27 mouse cellular contexts compared by ENCODE assay signal in the genomic region with DNA sequence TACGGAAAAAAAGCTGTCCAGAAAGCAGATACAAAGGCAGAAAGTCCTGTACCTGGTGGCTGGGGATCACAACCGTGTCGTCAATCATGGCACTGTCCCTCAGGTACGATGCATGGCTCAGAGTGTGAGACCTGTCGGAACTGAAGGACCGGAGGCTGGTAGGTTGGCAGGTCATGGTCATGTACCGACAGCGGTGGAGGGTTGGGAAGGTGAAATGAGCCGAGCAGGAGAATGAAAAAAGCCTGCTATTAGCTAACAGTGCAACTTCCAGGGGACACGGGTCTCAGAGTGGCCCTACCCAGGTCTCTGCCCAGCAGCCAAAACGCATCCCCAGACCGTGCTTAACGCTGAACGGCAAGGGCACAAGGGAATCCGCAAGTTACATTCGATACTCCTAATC.
A peak's percentile ranks its signal among the peaks of the same experiment; 100 is the strongest.
DNase-seq lines count a peak whose midpoint lies in the region; ATAC-seq and TF ChIP-seq lines count a peak whose summit lies in the region.
"Had no signal": no experiment of that assay in that cellular context is flagged by ENCODE, and none has a peak within 500 bp of the region (broad histone marks: within the 10 kb centered on the region; RNA-seq: fewer than 3 reads in every experiment).

No protein-coding gene starts in this region.

- WGBS in midbrain, embryonic 11.5 days, result 90% methylated on average over 16 of the region's 16 CpGs
- WGBS in midbrain, embryonic 16.5 days, result 80% methylated on average over 16 of the region's 16 CpGs
- WGBS in hindbrain, embryonic 13.5 days, result 63% methylated on average over 16 of the region's 16 CpGs
- 72% methylated on average over 16 of the region's 16 CpGs for WGBS in olfactory bulb, adult 2 months

- no peak overlapping the region for H3K4me3 ChIP-seq in midbrain, embryonic 11.5 days (ENCODE audit: low read depth, low read length)
- no peak overlapping the region for H3K4me3 ChIP-seq in midbrain, embryonic 16.5 days (ENCODE audit: low read depth, low read length)
- no peak overlapping the region for H3K4me3 ChIP-seq in hindbrain, embryonic 13.5 days
- no peak overlapping the region for H3K4me3 ChIP-seq in olfactory bulb, adult 2 months (ENCODE audit: insufficient read depth, low read depth, low read length)
- H3K4me3 ChIP-seq: embryonic facial prominence, embryonic 10.5 days; embryonic facial prominence, embryonic 15.5 days; limb, embryonic 13.5 days; lung, embryonic 15.5 days; midbrain, embryonic 12.5 days; neural tube, embryonic 12.5 days; stomach, embryonic 15.5 days had no signal

- peaks cover 3% of the 10 kb centered on the region; the same call in 1 of the 2 replicates for H3K36me3 ChIP-seq in midbrain, embryonic 11.5 days (ENCODE audit: control insufficient read depth, insufficient read depth, low read length)
- peaks cover 21% of the 10 kb centered on the region for H3K36me3 ChIP-seq in midbrain, embryonic 16.5 days (ENCODE audit: control insufficient read depth, insufficient read depth, low read length)
- H3K36me3 ChIP-seq in hindbrain, embryonic 13.5 days, result peaks cover 45% of the 10 kb centered on the region
- H3K36me3 ChIP-seq: embryonic facial prominence, embryonic 15.5 days; lung, embryonic 15.5 days; stomach, embryonic 15.5 days had no signal

- peak; percentile 67 for DNase-seq in midbrain, embryonic 11.5 days (ENCODE audit: low spot score, missing footprints)
- DNase-seq in urinary bladder, postnatal 36 days (ENCODE audit: low spot score in 2 of 2), result no peak
- DNase-seq: adrenal gland, adult 2 months; gastrocnemius, postnatal 14 days; heart, postnatal 36 days; kidney, adult 11 months; kidney, postnatal 25 days; right cerebral cortex, postnatal 14 days; thymus, adult 18-20 months; thymus, postnatal 36 days had no signal

- H3K4me2 ChIP-seq in midbrain, embryonic 11.5 days, result no peak overlapping the region
- no peak overlapping the region for H3K4me2 ChIP-seq in midbrain, embryonic 16.5 days (ENCODE audit: low read length)
- H3K4me2 ChIP-seq in hindbrain, embryonic 13.5 days, result no peak overlapping the region
- H3K4me2 ChIP-seq: embryonic facial prominence, embryonic 15.5 days; heart, embryonic 11.5 days; limb, embryonic 13.5 days; liver, embryonic 11.5 days; lung, embryonic 15.5 days; midbrain, embryonic 12.5 days; neural tube, embryonic 12.5 days; stomach, embryonic 15.5 days had no signal

- no peak for ATAC-seq in midbrain, embryonic 11.5 days (ENCODE audit: low FRiP score)
- no peak; the same call in 1 of the 2 replicates for ATAC-seq in midbrain, embryonic 16.5 days
- ATAC-seq in erythroid progenitor cell, adult 5-6 weeks (replicated peaks; ENCODE audit: low FRiP score, poor library complexity, severe bottlenecking), result 0 out of 2 replicates have a peak, but pooled peaks have one; percentile 6
- ATAC-seq in hindbrain, embryonic 13.5 days (ENCODE audit: low FRiP score), result no peak
- ATAC-seq: activated CD4-positive, CD25-positive, alpha-beta regulatory T cell, adult 4 months; forebrain, embryonic 14.5 days; inflammation-experienced regulatory T-cells, adult 6 months had no signal

- no peak overlapping the region for H3K9ac ChIP-seq in midbrain, embryonic 11.5 days (ENCODE audit: low read length)
- no peak overlapping the region for H3K9ac ChIP-seq in midbrain, embryonic 16.5 days (ENCODE audit: low read depth, low read length)
- no peak overlapping the region for H3K9ac ChIP-seq in hindbrain, embryonic 13.5 days
- H3K9ac ChIP-seq: embryonic facial prominence, embryonic 15.5 days; limb, embryonic 13.5 days; lung, embryonic 15.5 days; midbrain, embryonic 12.5 days; neural tube, embryonic 12.5 days; stomach, embryonic 15.5 days had no signal

- no peaks in the 10 kb centered on the region for H3K9me3 ChIP-seq in midbrain, embryonic 11.5 days (ENCODE audit: control insufficient read depth, low read length)
- H3K9me3 ChIP-seq in midbrain, embryonic 16.5 days (replicated peaks; ENCODE audit: control insufficient read depth, low read length, poor library complexity, severe bottlenecking), result no peaks in the 10 kb centered on the region
- H3K9me3 ChIP-seq in hindbrain, embryonic 13.5 days, result no peaks in the 10 kb centered on the region
- H3K9me3 ChIP-seq: embryonic facial prominence, embryonic 10.5 days; embryonic facial prominence, embryonic 15.5 days; limb, embryonic 13.5 days; lung, embryonic 15.5 days; midbrain, embryonic 12.5 days; neural tube, embryonic 12.5 days; stomach, embryonic 15.5 days had no signal

- TF ChIP-seq CTCF in olfactory bulb, adult 2 months (IDR thresholded peaks at IDR 0.05; ENCODE audit: insufficient read depth, low read depth, low read length), result no peak

- no peak overlapping the region for H3K27ac ChIP-seq in midbrain, embryonic 11.5 days (ENCODE audit: low read depth, low read length)
- H3K27ac ChIP-seq in midbrain, embryonic 16.5 days (ENCODE audit: low read length), result no peak overlapping the region
- peak overlapping the region; percentile 62 for H3K27ac ChIP-seq in hindbrain, embryonic 13.5 days
- H3K27ac ChIP-seq in olfactory bulb, adult 2 months (ENCODE audit: insufficient read depth, low read depth, low read length), result 0 out of 2 replicates have a peak overlapping the region, but pooled peaks have one; percentile 1
- H3K27ac ChIP-seq: embryonic facial prominence, embryonic 10.5 days; embryonic facial prominence, embryonic 15.5 days; limb, embryonic 13.5 days; lung, embryonic 15.5 days; midbrain, embryonic 12.5 days; neural tube, embryonic 12.5 days; stomach, embryonic 15.5 days had no signal

- no peaks in the 10 kb centered on the region for H3K27me3 ChIP-seq in midbrain, embryonic 11.5 days (ENCODE audit: control insufficient read depth, insufficient read depth, low read length)
- no peaks in the 10 kb centered on the region for H3K27me3 ChIP-seq in midbrain, embryonic 16.5 days (ENCODE audit: control insufficient read depth, insufficient read depth, low read depth, low read length)
- no peaks in the 10 kb centered on the region for H3K27me3 ChIP-seq in hindbrain, embryonic 13.5 days
- H3K27me3 ChIP-seq: CH12.LX; embryonic facial prominence, embryonic 15.5 days; limb, embryonic 13.5 days; lung, embryonic 15.5 days; midbrain, embryonic 12.5 days; neural tube, embryonic 12.5 days; stomach, embryonic 15.5 days had no signal

- no peak for TF ChIP-seq POLR2A in olfactory bulb, adult 2 months (IDR thresholded peaks at IDR 0.05; ENCODE audit: insufficient read depth, low read depth, low read length)

- no peaks in the 10 kb centered on the region for H3K4me1 ChIP-seq in midbrain, embryonic 11.5 days (ENCODE audit: control insufficient read depth, insufficient read depth, low read length)
- H3K4me1 ChIP-seq in midbrain, embryonic 16.5 days (ENCODE audit: control insufficient read depth, insufficient read depth, low read length), result peaks cover 3% of the 10 kb centered on the region; the same call in 1 of the 2 replicates
- H3K4me1 ChIP-seq in hindbrain, embryonic 13.5 days (replicated peaks), result peaks cover 8% of the 10 kb centered on the region; the same call in 1 of the 2 replicates
- peaks cover 5% of the 10 kb centered on the region; the same call in 1 of the 2 replicates for H3K4me1 ChIP-seq in olfactory bulb, adult 2 months (ENCODE audit: control insufficient read depth, insufficient read depth, low read length)
- H3K4me1 ChIP-seq: embryonic facial prominence, embryonic 15.5 days; limb, embryonic 13.5 days; lung, embryonic 15.5 days; midbrain, embryonic 12.5 days; stomach, embryonic 15.5 days had no signal

Comparison
In these comparisons a context has a peak if more than half of its experiments do, and no peak if none do; other contexts are left out.
1. H3K27ac ChIP-seq: peak in hindbrain, embryonic 13.5 days (single experiment) and olfactory bulb, adult 2 months (single experiment); none in midbrain, embryonic 11.5 days (single experiment) and midbrain, embryonic 16.5 days (single experiment).